Mouse (Mus musculus): ENCODE measurements around the gene Lrrc28. TPM values are rescaled to one million over a fixed set of nuclear protein-coding genes. Genes with fewer than 3 reads are reported as not detected.
"Not testable (repeated sequence)": the region's sequence is repeated elsewhere in the genome, so short reads cannot be mapped to it uniquely, and the experiment has no call there.

Lrrc28 gene
- polyA plus RNA-seq, 1 experiment from 2014 or later = 23.1 TPM

GRCm38 (mm10) chr7:67546282-67546681 is 98.8 kb downstream of the Lrrc28 start:
- H3K9me3 ChIP-seq = no peaks in the 10 kb centered on the region
- no peak overlapping the region for H3K4me2 ChIP-seq
- WGBS = 92% methylated on average over 5 of the region's 5 CpGs
- no peaks in the 10 kb centered on the region for H3K36me3 ChIP-seq
- no peaks in the 10 kb centered on the region for H3K27me3 ChIP-seq
- H3K27ac ChIP-seq (replicated peaks) = no peak overlapping the region
- no peak for ATAC-seq (ENCODE audit: low FRiP score, low read depth)
- no peak overlapping the region for H3K4me3 ChIP-seq
- H3K9ac ChIP-seq = no peak overlapping the region
- H3K4me1 ChIP-seq (replicated peaks) = peaks cover 12% of the 10 kb centered on the region

GRCm38 (mm10) chr7:67544586-67544985 is 100.5 kb downstream of the Lrrc28 start:
- H3K4me2 ChIP-seq = no peak overlapping the region
- H3K9ac ChIP-seq = no peak overlapping the region
- no peaks in the 10 kb centered on the region for H3K36me3 ChIP-seq
- H3K27me3 ChIP-seq = no peaks in the 10 kb centered on the region
- H3K27ac ChIP-seq (replicated peaks) = no peak overlapping the region
- ATAC-seq (ENCODE audit: low FRiP score, low read depth) = no peak
- no peaks in the 10 kb centered on the region for H3K9me3 ChIP-seq
- peaks cover 12% of the 10 kb centered on the region for H3K4me1 ChIP-seq (replicated peaks)
- no peak overlapping the region for H3K4me3 ChIP-seq

- no peak for ATAC-seq (ENCODE audit: low FRiP score, low read depth)
- H3K27ac ChIP-seq (replicated peaks) = no peak overlapping the region
- no peaks in the 10 kb centered on the region for H3K9me3 ChIP-seq
- H3K27me3 ChIP-seq = no peaks in the 10 kb centered on the region
- no peak overlapping the region for H3K4me3 ChIP-seq
- no peaks in the 10 kb centered on the region for H3K36me3 ChIP-seq
- peaks cover 3% of the 10 kb centered on the region; the same call in 1 of the 2 replicates for H3K4me1 ChIP-seq (replicated peaks)
- no peak overlapping the region for H3K4me2 ChIP-seq
- H3K9ac ChIP-seq = no peak overlapping the region
- WGBS = 72% methylated on average over 6 of the region's 6 CpGs
Observed at GRCm38 (mm10) chr7:67543641-67544040, 101.4 kb downstream of the Lrrc28 start.

GRCm38 (mm10) chr7:67536588-67537372 is 108.3 kb downstream of the Lrrc28 start:
- H3K4me3 ChIP-seq = no peak overlapping the region
- WGBS = 89% methylated on average over 11 of the region's 11 CpGs
- no peaks in the 10 kb centered on the region for H3K36me3 ChIP-seq
- H3K4me1 ChIP-seq (replicated peaks) = no peaks in the 10 kb centered on the region
- no peaks in the 10 kb centered on the region for H3K27me3 ChIP-seq
- no peak for ATAC-seq (ENCODE audit: low FRiP score, low read depth)
- no peak overlapping the region for H3K27ac ChIP-seq (replicated peaks)
- H3K4me2 ChIP-seq = no peak overlapping the region
- no peak overlapping the region for H3K9ac ChIP-seq
- H3K9me3 ChIP-seq = no peaks in the 10 kb centered on the region

GRCm38 (mm10) chr7:67535941-67536340 is 109.1 kb downstream of the Lrrc28 start:
- Histone ChIP-seq H3K9me3 (no peaks in the 10 kb centered on the region), H3K4me2 (no peak overlapping the region), H3K27ac (replicated peaks) (no peak overlapping the region), H3K4me1 (replicated peaks) (no peaks in the 10 kb centered on the region), H3K9ac (no peak overlapping the region), H3K27me3 (no peaks in the 10 kb centered on the region), H3K36me3 (no peaks in the 10 kb centered on the region), H3K4me3 (no peak overlapping the region)
- 80% methylated on average over 4 of the region's 4 CpGs for WGBS
- no peak for ATAC-seq (ENCODE audit: low FRiP score, low read depth)

GRCm38 (mm10) chr7:67530981-67531380 is 114.1 kb downstream of the Lrrc28 start:
- Histone ChIP-seq H3K4me2 (no peak overlapping the region), H3K27ac (replicated peaks) (no peak overlapping the region), H3K4me1 (replicated peaks) (peaks cover 11% of the 10 kb centered on the region; the same call in 1 of the 2 replicates), H3K36me3 (no peaks in the 10 kb centered on the region), H3K9ac (no peak overlapping the region), H3K9me3 (no peaks in the 10 kb centered on the region), H3K4me3 (no peak overlapping the region), H3K27me3 (no peaks in the 10 kb centered on the region)
- 52% methylated on average over 2 of the region's 2 CpGs for WGBS
- ATAC-seq (ENCODE audit: low FRiP score, low read depth) = no peak

GRCm38 (mm10) chr7:67529381-67529780 is 115.7 kb downstream of the Lrrc28 start:
- Histone ChIP-seq H3K4me2 (no peak overlapping the region), H3K9ac (no peak overlapping the region), H3K4me3 (no peak overlapping the region), H3K27ac (replicated peaks) (no peak overlapping the region), H3K4me1 (replicated peaks) (peaks cover 11% of the 10 kb centered on the region; the same call in 1 of the 2 replicates), H3K36me3 (no peaks in the 10 kb centered on the region), H3K27me3 (no peaks in the 10 kb centered on the region), H3K9me3 (no peaks in the 10 kb centered on the region)
- no peak for ATAC-seq (ENCODE audit: low FRiP score, low read depth)
- 86% methylated on average over 6 of the region's 6 CpGs for WGBS

GRCm38 (mm10) chr7:67528821-67529221 is 116.2 kb downstream of the Lrrc28 start:
- Histone ChIP-seq H3K9ac (no peak overlapping the region), H3K27ac (replicated peaks) (0 out of 2 replicates have a peak overlapping the region, but pooled peaks have one; percentile 2), H3K4me3 (no peak overlapping the region), H3K4me1 (replicated peaks) (peaks cover 11% of the 10 kb centered on the region; the same call in 1 of the 2 replicates), H3K36me3 (no peaks in the 10 kb centered on the region), H3K4me2 (no peak overlapping the region), H3K27me3 (no peaks in the 10 kb centered on the region), H3K9me3 (no peaks in the 10 kb centered on the region)
- peak; percentile 51; the same call in 1 of the 2 replicates for ATAC-seq (ENCODE audit: low FRiP score, low read depth)
- 81% methylated on average over 18 of the region's 18 CpGs for whole genome bisulfite sequencing

GRCm38 (mm10) chr7:67528063-67528811 is 116.8 kb downstream of the Lrrc28 start:
- H3K27me3 ChIP-seq = no peaks in the 10 kb centered on the region
- H3K4me1 ChIP-seq (replicated peaks) = peaks cover 11% of the 10 kb centered on the region; the same call in 1 of the 2 replicates
- ATAC-seq (ENCODE audit: low FRiP score, low read depth) = no peak
- no peaks in the 10 kb centered on the region for H3K9me3 ChIP-seq
- H3K27ac ChIP-seq (replicated peaks) = 0 out of 2 replicates have a peak overlapping the region, but pooled peaks have one; percentile 2
- no peak overlapping the region for H3K4me2 ChIP-seq
- H3K9ac ChIP-seq = no peak overlapping the region
- H3K36me3 ChIP-seq = no peaks in the 10 kb centered on the region
- H3K4me3 ChIP-seq = no peak overlapping the region
- 58% methylated on average over 10 of the region's 10 CpGs for WGBS

GRCm38 (mm10) chr7:67525886-67526580 is 119.0 kb downstream of the Lrrc28 start:
- Histone ChIP-seq H3K27me3 (no peaks in the 10 kb centered on the region), H3K36me3 (no peaks in the 10 kb centered on the region), H3K27ac (replicated peaks) (no peak overlapping the region), H3K4me1 (replicated peaks) (peaks cover 11% of the 10 kb centered on the region; the same call in 1 of the 2 replicates), H3K9ac (no peak overlapping the region), H3K9me3 (no peaks in the 10 kb centered on the region), H3K4me2 (no peak overlapping the region), H3K4me3 (no peak overlapping the region)
- 89% methylated on average over 3 of the region's 3 CpGs for WGBS
- ATAC-seq (ENCODE audit: low FRiP score, low read depth) = no peak

- H3K9ac ChIP-seq; ATAC-seq (ENCODE audit: low FRiP score, low read depth); H3K27ac ChIP-seq (replicated peaks); H3K36me3 ChIP-seq; H3K27me3 ChIP-seq; H3K4me2 ChIP-seq; H3K4me3 ChIP-seq; H3K9me3 ChIP-seq: not testable (repeated sequence)
- peaks cover 11% of the 10 kb centered on the region; the same call in 1 of the 2 replicates for H3K4me1 ChIP-seq (replicated peaks)
- 89% methylated on average over 8 of the region's 8 CpGs for WGBS
Observed at GRCm38 (mm10) chr7:67524069-67524468, 121.0 kb downstream of the Lrrc28 start.

- Histone ChIP-seq H3K9ac (no peak overlapping the region), H3K27ac (replicated peaks) (no peak overlapping the region), H3K4me1 (replicated peaks) (peaks cover 6% of the 10 kb centered on the region; the same call in 1 of the 2 replicates), H3K9me3 (no peaks in the 10 kb centered on the region), H3K4me2 (no peak overlapping the region), H3K4me3 (no peak overlapping the region), H3K27me3 (no peaks in the 10 kb centered on the region), H3K36me3 (no peaks in the 10 kb centered on the region)
- ATAC-seq (ENCODE audit: low FRiP score, low read depth) = no peak
- 48% methylated on average over 7 of the region's 7 CpGs for WGBS
Observed at GRCm38 (mm10) chr7:67523400-67523799, 121.7 kb downstream of the Lrrc28 start.
